In the genomic region with DNA sequence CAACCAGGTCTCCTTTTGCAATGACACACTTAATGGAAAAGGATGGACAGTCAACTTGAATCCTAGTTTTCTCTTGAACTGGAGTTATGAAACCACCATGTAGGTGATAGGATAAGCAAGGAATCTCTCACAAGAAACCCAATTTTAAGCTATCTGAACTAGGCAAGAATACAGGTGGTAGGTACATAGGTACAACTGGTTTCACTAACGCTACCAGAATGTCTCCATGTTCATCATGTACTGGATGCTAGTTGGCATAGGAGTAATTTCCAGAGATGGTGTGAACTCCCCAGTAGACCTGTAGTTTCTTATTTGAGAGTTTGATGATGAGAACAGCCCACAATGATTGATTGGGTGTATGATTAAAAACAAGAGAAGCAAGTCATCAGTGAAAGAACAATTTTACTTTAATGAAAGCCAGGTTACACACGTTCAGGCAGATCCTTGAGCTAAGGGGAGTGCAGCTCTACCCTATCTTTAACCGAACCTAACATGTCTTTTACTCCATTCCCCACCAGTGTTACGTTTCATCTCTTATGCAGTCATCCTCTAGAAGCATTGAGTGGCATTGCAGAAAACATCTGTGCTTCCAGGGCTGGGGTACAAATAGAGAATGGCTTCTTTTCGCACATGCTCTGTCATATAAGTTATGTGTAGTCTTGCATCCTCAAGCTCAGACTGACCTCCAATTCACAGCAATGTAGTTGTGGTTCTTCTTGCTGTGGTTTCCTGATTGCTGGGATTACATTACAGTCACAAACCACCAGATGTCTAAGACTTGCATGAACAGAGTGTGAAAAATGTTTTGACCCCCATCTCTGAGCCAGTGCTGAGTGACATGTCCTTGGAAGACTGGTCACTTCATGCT, we compare ENCODE assay signal across 7 mouse cellular contexts. TPM values are rescaled to one million over a fixed set of nuclear protein-coding genes. Genes with fewer than 3 reads are reported as not detected.
DNase-seq lines count a peak whose midpoint lies in the region; ATAC-seq and TF ChIP-seq lines count a peak whose summit lies in the region.

No protein-coding gene starts in this region.

- peak; percentile 38 for DNase-seq in retina, postnatal 1 day
- no peak for DNase-seq in retina, embryonic 14.5 days (ENCODE audit: low spot score)
- DNase-seq in embryonic facial prominence, embryonic 14.5 days (ENCODE audit: low spot score): peak; percentile 52
- DNase-seq in layer of hippocampus, adult 18-20 months (ENCODE audit: low spot score in 2 of 2): no peak
- no peak for DNase-seq in kidney, postnatal 25 days

- H3K27ac ChIP-seq in embryonic facial prominence, embryonic 14.5 days (replicated peaks; ENCODE audit: low read depth, low read length): peak overlapping the region; percentile 98
- H3K27ac ChIP-seq in limb, embryonic 13.5 days: peak overlapping the region; percentile 100; the same call in 1 of the 2 replicates
- peak overlapping the region; percentile 100; the same call in 1 of the 2 replicates for H3K27ac ChIP-seq in small intestine, adult 2 months (ENCODE audit: insufficient read depth, low read depth, low read length)

- no peaks in the 10 kb centered on the region for H3K9me3 ChIP-seq in embryonic facial prominence, embryonic 14.5 days (ENCODE audit: control insufficient read depth, low read length)
- no peaks in the 10 kb centered on the region for H3K9me3 ChIP-seq in limb, embryonic 13.5 days

- H3K9ac ChIP-seq in embryonic facial prominence, embryonic 14.5 days (ENCODE audit: low read depth, low read length): peak overlapping the region; percentile 83
- peak overlapping the region; percentile 85 for H3K9ac ChIP-seq in limb, embryonic 13.5 days

- peak overlapping the region; percentile 75 for H3K4me2 ChIP-seq in embryonic facial prominence, embryonic 14.5 days (ENCODE audit: low read depth, low read length)
- H3K4me2 ChIP-seq in limb, embryonic 13.5 days (replicated peaks): peak overlapping the region; percentile 78

- peaks cover 27% of the 10 kb centered on the region for H3K4me1 ChIP-seq in embryonic facial prominence, embryonic 14.5 days (ENCODE audit: control insufficient read depth, insufficient read depth, low read length)
- H3K4me1 ChIP-seq in limb, embryonic 13.5 days: peaks cover 38% of the 10 kb centered on the region
- H3K4me1 ChIP-seq in small intestine, adult 2 months (ENCODE audit: control insufficient read depth, insufficient read depth, insufficient read length, low read length): peaks cover 12% of the 10 kb centered on the region; the same call in 1 of the 2 replicates

- TF ChIP-seq POLR2A in small intestine, adult 2 months (IDR thresholded peaks at IDR 0.05; ENCODE audit: low read depth, low read length): no peak

- peak overlapping the region; percentile 68 for H3K4me3 ChIP-seq in embryonic facial prominence, embryonic 14.5 days (ENCODE audit: low read depth, low read length)
- H3K4me3 ChIP-seq in limb, embryonic 13.5 days: peak overlapping the region; percentile 65
- H3K4me3 ChIP-seq in small intestine, adult 2 months (ENCODE audit: low read depth, low read length): no peak overlapping the region

- no peak for ATAC-seq in embryonic facial prominence, embryonic 14.5 days (ENCODE audit: low read depth)
- no peak for ATAC-seq in limb, embryonic 13.5 days (ENCODE audit: low FRiP score, low read depth)

- TF ChIP-seq CTCF in small intestine, adult 2 months (IDR thresholded peaks at IDR 0.05; ENCODE audit: extremely low read depth, insufficient read length, insufficient replicate concordance, low read depth, low read length): no peak

- H3K27me3 ChIP-seq in embryonic facial prominence, embryonic 14.5 days (replicated peaks; ENCODE audit: control insufficient read depth, insufficient read depth, low read length): no peaks in the 10 kb centered on the region
- no peaks in the 10 kb centered on the region for H3K27me3 ChIP-seq in limb, embryonic 13.5 days
- no peaks in the 10 kb centered on the region for H3K27me3 ChIP-seq in small intestine, adult 2 months (ENCODE audit: control insufficient read depth, insufficient read depth, low read length)

- 30% methylated on average over 5 of the region's 5 CpGs for WGBS in embryonic facial prominence, embryonic 14.5 days
- WGBS in limb, embryonic 13.5 days: 44% methylated on average over 5 of the region's 5 CpGs
- 16% methylated on average over 5 of the region's 5 CpGs for WGBS in small intestine, adult 2 months

- H3K36me3 ChIP-seq in embryonic facial prominence, embryonic 14.5 days (ENCODE audit: control insufficient read depth, insufficient read depth, low read length): peaks cover 48% of the 10 kb centered on the region
- peaks cover 46% of the 10 kb centered on the region for H3K36me3 ChIP-seq in limb, embryonic 13.5 days
- peaks cover 37% of the 10 kb centered on the region for H3K36me3 ChIP-seq in small intestine, adult 2 months (ENCODE audit: control insufficient read depth, insufficient read depth, low read length)

RNA-seq across cellular contexts. Expression of a gene that starts 2.0 kb away (rescaled TPM):
- 107 and 125 TPM in 2 replicates for polyA plus RNA-seq in embryonic facial prominence, embryonic 14.5 days (2014; fragmentation: Nextera tagmentation; extraction: Ambion mirVana)
- polyA plus RNA-seq in limb, embryonic 13.5 days (2015; fragmentation: Nextera tagmentation; extraction: Ambion mirVana): 133 and 135 TPM in 2 replicates
- polyA plus RNA-seq in small intestine, adult 2 months (2012; rRNA removed): 3.7 and 5.3 TPM in 2 replicates
- total RNA-seq in layer of hippocampus, adult 18-20 months (2021): 10 to 100 TPM; 37.1 to 38.9 TPM

RNA-seq across cellular contexts. Expression of a gene that starts 16.6 kb away (rescaled TPM):
- polyA plus RNA-seq in embryonic facial prominence, embryonic 14.5 days (2014; fragmentation: Nextera tagmentation; extraction: Ambion mirVana): 366 and 404 TPM in 2 replicates
- polyA plus RNA-seq in limb, embryonic 13.5 days (2015; fragmentation: Nextera tagmentation; extraction: Ambion mirVana): 344 TPM in 2 replicates
- polyA plus RNA-seq in small intestine, adult 2 months (2012; rRNA removed): 21.7 and 34.2 TPM in 2 replicates
- 100 to 1,000 TPM; 380 to 416 TPM for total RNA-seq in layer of hippocampus, adult 18-20 months (2021)

Comparison
In these comparisons a context has a peak if more than half of its experiments do, and no peak if none do; other contexts are left out.
1. DNase-seq: peak in retina, postnatal 1 day (single experiment) and embryonic facial prominence, embryonic 14.5 days (single experiment); none in retina, embryonic 14.5 days (single experiment), layer of hippocampus, adult 18-20 months (0 of 2) and kidney, postnatal 25 days (0 of 2).
2. RNA of a gene that starts 2.0 kb away (polyA plus RNA-seq): 133 to 135 TPM in limb, embryonic 13.5 days and 107 to 125 TPM in embryonic facial prominence, embryonic 14.5 days; 3.7 to 5.3 TPM in small intestine, adult 2 months; every median in the first group is over 10 times any median in the second.
3. Peak in every context shown above with its lines, with median percentiles within 50 percentile points of each other: H3K27ac ChIP-seq.